Mouse (Mus musculus): ENCODE data around the gene 1110059E24Rik. TPM values are rescaled to one million over a fixed set of nuclear protein-coding genes. Genes with fewer than 3 reads are reported as not detected.
"Not testable (repeated sequence)": the region's sequence is repeated elsewhere in the genome, so short reads cannot be mapped to it uniquely, and the experiment has no call there.

1110059E24Rik gene
- total and polyA plus RNA-seq, 3 experiments, result 0.33 to 28.4 (median 21.3) TPM

- no peak for DNase-seq
Observed at GRCm38 (mm10) chr19:21626271-21626988, 26.3 kb downstream of the 1110059E24Rik start.

GRCm38 (mm10) chr19:21624148-21624535 is 28.6 kb downstream of the 1110059E24Rik start:
- peak; percentile 31 for DNase-seq

GRCm38 (mm10) chr19:21623410-21624147 is 29.2 kb downstream of the 1110059E24Rik start:
- DNase-seq, result peak; percentile 32

GRCm38 (mm10) chr19:21615801-21616200 is 37.0 kb downstream of the 1110059E24Rik start:
- no peak for DNase-seq

GRCm38 (mm10) chr19:21611725-21612575 is 40.8 kb downstream of the 1110059E24Rik start:
- DNase-seq, result no peak

GRCm38 (mm10) chr19:21611297-21611696 is 41.5 kb downstream of the 1110059E24Rik start:
- DNase-seq, result no peak

- no peak for DNase-seq
Observed at GRCm38 (mm10) chr19:21610240-21610639, 42.5 kb downstream of the 1110059E24Rik start.

GRCm38 (mm10) chr19:21605294-21605693 is 47.5 kb downstream of the 1110059E24Rik start:
- DNase-seq, result peak; percentile 23

- no peak for DNase-seq
Observed at GRCm38 (mm10) chr19:21603836-21604235, 48.9 kb downstream of the 1110059E24Rik start.

- DNase-seq, result no peak
Observed at GRCm38 (mm10) chr19:21601541-21602101, 51.2 kb downstream of the 1110059E24Rik start.

- no peak for DNase-seq
Observed at GRCm38 (mm10) chr19:21598659-21599352, 54.0 kb downstream of the 1110059E24Rik start.

GRCm38 (mm10) chr19:21594676-21595075 is 58.1 kb downstream of the 1110059E24Rik start:
- no peak for DNase-seq

GRCm38 (mm10) chr19:21592216-21592615 is 60.6 kb downstream of the 1110059E24Rik start:
- not testable (repeated sequence) for DNase-seq

GRCm38 (mm10) chr19:21589888-21590287 is 62.9 kb downstream of the 1110059E24Rik start:
- DNase-seq, result no peak

- no peak for DNase-seq
Observed at GRCm38 (mm10) chr19:21587593-21587992, 65.2 kb downstream of the 1110059E24Rik start.

GRCm38 (mm10) chr19:21586546-21586945 is 66.2 kb downstream of the 1110059E24Rik start:
- peak; percentile 59 for DNase-seq

- DNase-seq, result no peak
Observed at GRCm38 (mm10) chr19:21585868-21586267, 66.9 kb downstream of the 1110059E24Rik start.

- DNase-seq, result no peak
Observed at GRCm38 (mm10) chr19:21583986-21584385, 68.8 kb downstream of the 1110059E24Rik start.

GRCm38 (mm10) chr19:21583523-21583984 is 69.2 kb downstream of the 1110059E24Rik start:
- no peak for DNase-seq

- DNase-seq, result no peak
Observed at GRCm38 (mm10) chr19:21581404-21581803, 71.4 kb downstream of the 1110059E24Rik start.

GRCm38 (mm10) chr19:21579896-21580295 is 72.9 kb downstream of the 1110059E24Rik start:
- no peak for DNase-seq

Measured in adrenal gland, adult 2 months (tissue).